Mouse (Mus musculus): ENCODE results near the gene Hoxc13. TPM values are rescaled to one million over a fixed set of nuclear protein-coding genes. Genes with fewer than 3 reads are reported as not detected.

Gene Hoxc13
- polyA plus RNA-seq, 1 experiment = not detected

- DNase-seq (ENCODE audit: low read depth) = no peak
These were observed 43.1 kb downstream of the Hoxc13 start for GRCm38 (mm10) chr15:102963671-102964640.

GRCm38 (mm10) chr15:102965003-102965891 lies 44.3 kb downstream of the Hoxc13 start:
- no peak for DNase-seq (ENCODE audit: low read depth)

GRCm38 (mm10) chr15:102965892-102966775 lies 45.2 kb downstream of the Hoxc13 start:
- DNase-seq (ENCODE audit: low read depth) = no peak

GRCm38 (mm10) chr15:102966776-102967311 lies 45.9 kb downstream of the Hoxc13 start, which contains the start of gene Hoxc10:
TSS of gene Hoxc10 (plus strand) at chr15:102966796.
- no peak for DNase-seq (ENCODE audit: low read depth)

- no peak for DNase-seq (ENCODE audit: low read depth)
These were observed 46.3 kb downstream of the Hoxc13 start, which contains the start of gene Hoxc5 for GRCm38 (mm10) chr15:102967312-102967510. TSS of gene Hoxc5 (plus strand) at chr15:102967443.

DNA sequence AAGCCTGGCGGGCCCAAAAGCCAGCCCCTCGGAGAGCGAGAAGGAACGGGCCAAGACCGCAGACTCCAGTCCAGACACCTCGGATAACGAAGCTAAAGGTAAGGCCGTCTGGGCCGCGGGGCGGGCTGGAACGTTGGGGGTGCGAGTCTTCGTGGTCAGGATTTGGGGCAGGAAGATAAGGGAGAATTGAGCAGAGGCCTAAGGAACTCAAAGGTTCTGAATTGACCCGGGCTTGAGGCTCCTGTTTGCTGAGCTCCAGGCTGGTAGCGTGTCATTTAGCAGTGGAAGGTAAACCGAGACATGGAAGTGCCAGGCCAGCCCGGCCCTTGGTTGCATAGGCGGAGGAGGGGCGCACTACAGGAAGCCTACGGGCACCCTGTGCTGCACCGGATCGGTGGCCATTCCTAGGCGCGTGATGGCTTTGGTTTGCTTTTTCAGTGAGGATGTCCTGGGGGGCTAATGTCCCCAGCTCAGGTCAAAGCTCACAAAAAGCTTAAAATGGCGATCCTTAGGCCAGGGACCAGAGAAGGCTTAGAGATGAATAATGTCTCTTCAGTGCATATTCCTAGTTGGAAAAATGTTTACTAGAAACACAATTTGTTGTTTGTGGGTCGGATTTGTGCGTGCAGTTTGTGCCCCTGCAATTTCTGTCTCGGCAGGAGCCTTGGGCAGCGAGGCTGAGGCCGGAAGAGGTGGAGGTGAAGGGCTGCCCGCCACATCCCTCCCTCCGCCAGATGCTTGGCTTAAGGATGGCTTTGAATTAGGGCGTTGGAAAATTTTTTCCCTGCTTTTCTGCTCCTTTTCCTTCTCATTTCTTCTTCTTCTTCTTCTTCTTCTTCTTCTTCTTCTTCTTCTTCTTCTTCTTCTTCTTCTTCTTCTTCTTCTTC lies 46.9 kb downstream of the Hoxc13 start:
- DNase-seq (ENCODE audit: low read depth) = no peak

DNA sequence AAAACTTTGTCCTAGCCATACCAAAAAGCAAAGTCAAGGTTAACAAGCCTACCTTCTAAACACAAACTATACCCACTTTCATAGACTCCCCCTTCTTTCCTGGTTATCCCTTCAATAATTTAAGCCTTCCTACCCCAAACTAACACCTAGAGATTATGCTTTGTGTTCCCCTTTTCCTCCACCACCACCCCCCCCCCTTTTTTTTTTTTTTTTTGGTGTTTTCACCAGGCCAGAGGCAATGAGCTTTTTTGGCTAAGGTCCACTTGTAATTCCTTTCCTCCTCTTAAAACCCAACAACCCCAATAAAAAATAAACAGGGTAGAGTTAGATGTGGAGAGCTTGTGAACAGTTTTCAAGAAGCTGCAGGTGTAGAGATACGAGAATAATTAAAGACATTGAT lies 48.4 kb downstream of the Hoxc13 start:
- DNase-seq (ENCODE audit: low read depth) = no peak

GRCm38 (mm10) chr15:102970740-102971139 lies 49.8 kb downstream of the Hoxc13 start:
- DNase-seq (ENCODE audit: low read depth) = no peak

DNA sequence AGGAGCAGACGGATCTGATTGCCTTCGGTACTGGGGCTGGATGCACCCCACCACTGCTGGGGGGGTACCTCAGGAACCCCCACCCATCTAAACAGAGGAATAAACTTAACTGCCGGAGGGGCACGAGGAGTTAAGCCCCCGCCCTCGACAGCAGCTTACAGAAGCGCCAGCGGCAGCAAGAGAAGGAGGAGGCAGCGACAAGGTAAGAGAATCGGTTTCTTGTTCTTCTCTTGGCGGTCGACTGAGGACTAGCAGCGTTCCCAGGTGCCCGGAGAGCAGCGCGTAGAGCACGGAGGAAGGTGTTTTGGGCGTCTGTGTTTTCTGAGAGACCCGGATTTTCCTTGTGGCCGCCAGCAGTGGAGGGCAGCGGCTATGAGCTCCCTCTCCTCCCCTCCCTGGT lies 51.4 kb downstream of the Hoxc13 start:
- DNase-seq (ENCODE audit: low read depth) = no peak

GRCm38 (mm10) chr15:102972753-102973152 lies 51.9 kb downstream of the Hoxc13 start:
- DNase-seq (ENCODE audit: low read depth) = no peak

DNA sequence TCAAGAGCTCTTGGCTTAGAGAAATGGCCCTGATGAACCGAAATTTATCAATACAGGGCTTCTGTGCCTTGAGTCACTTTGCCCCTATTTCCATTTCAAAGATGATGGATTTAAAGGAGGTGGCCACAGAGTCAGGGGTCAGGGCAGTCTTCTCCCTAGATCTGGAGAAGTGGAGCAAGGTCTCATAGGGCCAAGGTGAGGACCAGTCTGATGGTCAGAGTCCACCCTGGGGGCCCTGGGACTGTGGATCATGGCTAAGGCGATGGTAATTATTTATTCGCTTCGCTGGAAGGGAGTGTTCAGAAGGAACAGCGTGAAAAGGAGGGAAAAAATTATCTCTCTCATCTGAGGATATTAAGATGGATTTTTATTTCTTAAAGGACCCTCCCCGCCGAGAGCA lies 54.1 kb downstream of the Hoxc13 start:
- DNase-seq (ENCODE audit: low read depth) = no peak

GRCm38 (mm10) chr15:102975688-102976111 lies 54.8 kb downstream of the Hoxc13 start:
- DNase-seq (ENCODE audit: low read depth) = no peak

- DNase-seq (ENCODE audit: low read depth) = no peak
These were observed 55.3 kb downstream of the Hoxc13 start, which contains the start of gene Hoxc9 for GRCm38 (mm10) chr15:102976171-102976570. TSS of gene Hoxc9 (plus strand) at chr15:102976439.

DNA sequence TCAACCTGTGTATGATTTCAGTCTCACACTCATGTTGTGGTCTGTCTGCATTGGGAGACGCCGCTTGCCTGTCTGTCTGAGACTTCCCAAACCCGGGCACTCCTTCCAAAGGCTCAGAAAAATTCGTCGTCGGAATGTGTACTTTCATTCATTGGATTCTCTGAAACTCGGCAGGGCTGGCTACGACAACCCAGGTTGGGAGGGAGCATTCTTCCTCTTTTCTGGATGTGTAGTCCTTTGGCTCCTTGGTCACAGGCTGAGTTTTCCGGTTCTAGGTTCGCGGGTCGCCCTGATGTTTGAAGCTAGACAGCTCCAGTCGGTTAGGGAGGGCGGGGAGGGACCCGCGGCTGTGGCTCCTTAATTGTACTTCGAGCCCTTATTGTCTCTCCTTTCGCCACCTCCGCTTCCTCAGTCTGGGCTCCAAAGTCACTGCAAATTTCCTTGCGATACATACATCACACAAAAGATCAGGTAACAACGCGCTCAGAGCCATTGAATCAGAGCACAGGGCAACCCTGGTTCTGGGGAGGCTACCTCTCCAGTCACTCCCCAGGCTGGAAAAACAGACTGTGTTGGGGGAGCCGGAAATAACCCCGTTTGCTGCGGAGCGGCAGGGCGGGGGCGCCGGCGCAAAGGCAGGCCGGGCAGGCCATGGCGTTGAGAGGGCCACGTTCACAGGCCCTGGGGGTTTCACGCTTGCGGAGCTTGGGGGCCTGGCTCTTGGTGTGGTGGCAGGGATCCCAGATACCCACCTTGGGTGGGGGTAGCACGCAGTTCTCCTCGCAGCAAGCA lies 55.9 kb downstream of the Hoxc13 start:
- no peak for DNase-seq (ENCODE audit: low read depth)

GRCm38 (mm10) chr15:102977423-102977974 lies 56.6 kb downstream of the Hoxc13 start:
- no peak for DNase-seq (ENCODE audit: low read depth)

Data from gonadal fat pad, adult 2 months (tissue).